Mouse (Mus musculus): ENCODE data around the gene Frem1.

Gene Frem1

DNA sequence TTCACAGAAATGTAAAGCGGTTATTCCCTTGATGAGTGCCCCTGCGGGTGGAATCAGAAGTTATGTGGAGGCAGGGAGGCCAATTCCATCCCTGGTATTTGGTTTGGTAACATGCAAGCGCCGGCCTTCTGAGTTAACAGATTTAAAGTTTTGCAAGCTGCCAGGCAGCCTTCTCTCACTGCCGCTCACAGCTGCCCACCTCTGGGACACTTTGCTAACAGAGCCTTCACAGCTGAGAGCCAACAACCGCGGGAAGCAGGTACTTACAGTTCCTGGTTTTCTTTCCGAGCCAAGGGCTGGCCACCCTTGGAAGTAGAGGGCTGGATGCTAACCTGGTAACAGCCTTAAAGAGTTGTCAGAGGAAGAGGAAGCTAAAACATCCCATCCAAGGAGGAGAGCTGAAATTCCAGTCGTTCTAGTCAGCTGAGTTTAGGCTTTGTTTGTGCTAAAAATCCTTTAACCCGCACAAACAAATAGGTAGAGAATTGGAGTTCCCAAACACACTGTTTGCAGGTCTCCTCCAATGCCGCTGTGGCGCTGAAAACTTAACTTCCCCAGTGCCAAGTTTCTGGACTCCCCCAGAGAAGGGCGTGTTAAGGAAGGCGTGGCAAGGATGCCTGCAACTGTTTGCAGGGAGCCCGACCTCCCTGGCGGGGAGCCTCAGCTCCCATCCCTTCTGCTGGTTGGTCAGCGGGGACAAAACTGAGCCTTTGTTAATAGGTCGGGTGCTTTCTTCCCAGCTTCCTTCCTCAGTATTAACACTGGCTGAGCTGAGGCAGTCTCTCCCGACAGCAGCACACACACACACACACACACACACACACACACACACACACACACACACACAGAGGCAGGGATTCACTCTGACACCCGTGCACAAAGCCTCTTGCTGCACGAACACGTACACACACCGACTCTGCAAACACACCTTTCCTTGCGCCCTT is at the start of gene Frem1:
Gene Frem1, minus strand, starts transcription at position 706 of the 944 bp plus-strand sequence.
- DNase-seq (ENCODE audit: low spot score) = no peak

DNA sequence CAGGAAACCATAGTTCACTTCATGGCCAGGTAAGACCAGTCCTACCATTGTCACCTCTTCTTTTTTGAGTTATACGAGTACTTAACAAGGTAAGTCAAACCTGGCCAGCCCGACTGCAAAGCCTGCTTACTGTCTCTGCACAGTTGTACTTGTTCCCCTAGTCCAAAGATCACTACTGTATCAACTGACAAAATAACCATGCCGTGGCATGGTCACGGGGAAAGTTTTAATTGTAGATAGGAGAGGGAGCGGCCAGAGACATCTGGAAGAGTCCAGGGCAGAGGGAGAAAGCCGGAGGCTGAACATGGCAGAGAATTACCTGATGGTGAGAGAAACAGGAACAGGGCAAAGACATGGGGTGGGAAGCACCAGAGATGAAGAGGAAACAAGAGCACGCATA is 46.9 kb upstream of the Frem1 start:
- DNase-seq (ENCODE audit: low spot score) = no peak

GRCm38 (mm10) chr4:83093941-83094340 is 41.8 kb upstream of the Frem1 start:
- DNase-seq (ENCODE audit: low spot score) = no peak

- DNase-seq (ENCODE audit: low spot score) = no peak
These were observed 38.7 kb upstream of the Frem1 start for GRCm38 (mm10) chr4:83090691-83091448.

GRCm38 (mm10) chr4:83080364-83081174 is 28.4 kb upstream of the Frem1 start:
- DNase-seq (ENCODE audit: low spot score) = no peak

- DNase-seq (ENCODE audit: low spot score) = no peak
These were observed 12.1 kb upstream of the Frem1 start for GRCm38 (mm10) chr4:83064191-83064590.

GRCm38 (mm10) chr4:83061564-83061963 is 9.4 kb upstream of the Frem1 start:
- no peak for DNase-seq (ENCODE audit: low spot score)

GRCm38 (mm10) chr4:83058617-83059016 is 6.5 kb upstream of the Frem1 start:
- no peak for DNase-seq (ENCODE audit: low spot score)

- no peak for DNase-seq (ENCODE audit: low spot score)
These were observed 6.0 kb upstream of the Frem1 start for GRCm38 (mm10) chr4:83058182-83058581.

DNA sequence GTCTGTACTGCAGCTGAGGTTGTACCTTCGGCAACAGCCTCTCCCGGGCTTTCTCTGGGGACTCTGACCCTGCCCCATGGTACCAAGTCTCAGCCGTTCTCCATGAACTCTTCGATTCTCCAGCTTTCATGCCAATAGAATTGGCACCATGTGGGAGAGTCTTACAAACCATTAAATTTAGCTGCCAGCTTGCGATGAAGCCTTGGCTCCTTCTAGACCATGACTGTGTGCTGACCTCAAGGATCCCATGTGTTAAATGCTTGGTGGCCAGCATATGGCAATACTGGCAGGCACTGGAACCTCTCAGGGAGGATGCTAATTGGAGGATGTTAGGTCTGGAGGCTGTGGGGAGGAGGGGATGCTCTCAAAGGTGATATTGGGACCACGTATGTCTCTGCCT is 4.4 kb upstream of the Frem1 start:
- no peak for DNase-seq (ENCODE audit: low spot score)

DNA sequence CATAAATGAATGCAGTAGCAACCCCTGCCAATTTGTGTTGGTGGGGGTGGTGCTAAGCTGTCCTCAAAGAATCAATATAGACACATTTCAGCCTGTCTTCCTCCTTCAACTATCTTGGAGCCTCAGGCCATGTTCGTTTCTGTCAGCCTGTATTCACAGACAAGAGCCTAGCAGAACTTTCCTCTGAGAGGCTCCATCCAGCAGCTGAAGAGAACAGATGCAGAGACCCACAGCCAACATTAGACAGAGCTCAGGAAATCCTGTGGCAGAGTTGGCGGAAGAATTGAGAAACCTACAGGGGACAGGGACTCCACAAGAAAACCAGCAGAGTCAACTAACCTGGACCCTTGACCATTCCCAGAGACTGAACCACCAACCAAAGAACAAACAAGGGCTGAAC is 3.3 kb upstream of the Frem1 start:
- no peak for DNase-seq (ENCODE audit: low spot score)

DNA sequence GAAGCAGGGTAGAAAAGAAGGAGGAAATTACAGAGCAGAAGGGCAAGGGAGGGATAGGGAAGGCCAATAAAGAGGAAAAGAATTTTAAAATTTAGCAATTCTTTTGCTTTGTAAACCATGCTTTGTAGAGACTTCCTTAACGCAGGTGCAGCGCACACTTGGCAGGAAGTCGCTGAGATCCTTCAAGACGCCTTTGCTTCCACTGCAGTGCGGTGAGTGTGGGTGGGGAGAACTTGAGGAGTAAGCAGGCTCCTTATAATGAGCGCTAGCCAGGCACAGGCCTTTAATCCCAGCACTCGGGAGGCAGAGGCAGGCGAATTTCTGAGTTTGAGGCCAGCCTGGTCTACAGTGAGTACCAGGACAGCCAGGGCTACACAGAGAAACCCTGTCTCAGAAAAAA is 1.1 kb upstream of the Frem1 start:
- DNase-seq (ENCODE audit: low spot score) = no peak

DNA sequence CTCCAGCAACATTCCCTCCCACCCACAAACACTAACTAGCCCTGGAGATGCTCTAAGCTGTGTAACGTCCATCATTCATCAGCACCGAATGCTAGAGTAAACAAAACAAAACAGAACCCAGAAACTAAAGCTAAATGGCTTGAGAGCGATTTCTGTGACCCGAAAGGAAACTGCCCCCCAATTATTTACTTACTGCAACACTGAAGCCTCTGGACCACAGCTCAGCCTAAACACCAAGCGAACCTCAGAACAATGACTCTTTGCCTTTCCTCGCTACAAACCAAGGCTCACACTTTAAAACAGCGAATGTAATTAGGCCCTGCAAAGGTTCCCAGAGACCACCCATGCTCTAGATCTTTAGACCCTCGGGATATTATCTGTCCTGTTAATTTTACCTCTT is 963 bp downstream of the Frem1 start:
- no peak for DNase-seq (ENCODE audit: low spot score)

- DNase-seq (ENCODE audit: low spot score) = no peak
These were observed 1.9 kb downstream of the Frem1 start for GRCm38 (mm10) chr4:83050151-83050796.

- no peak for DNase-seq (ENCODE audit: low spot score)
These were observed 2.9 kb downstream of the Frem1 start for GRCm38 (mm10) chr4:83049288-83049687.

GRCm38 (mm10) chr4:83048561-83048960 is 3.6 kb downstream of the Frem1 start:
- DNase-seq (ENCODE audit: low spot score) = no peak

DNA sequence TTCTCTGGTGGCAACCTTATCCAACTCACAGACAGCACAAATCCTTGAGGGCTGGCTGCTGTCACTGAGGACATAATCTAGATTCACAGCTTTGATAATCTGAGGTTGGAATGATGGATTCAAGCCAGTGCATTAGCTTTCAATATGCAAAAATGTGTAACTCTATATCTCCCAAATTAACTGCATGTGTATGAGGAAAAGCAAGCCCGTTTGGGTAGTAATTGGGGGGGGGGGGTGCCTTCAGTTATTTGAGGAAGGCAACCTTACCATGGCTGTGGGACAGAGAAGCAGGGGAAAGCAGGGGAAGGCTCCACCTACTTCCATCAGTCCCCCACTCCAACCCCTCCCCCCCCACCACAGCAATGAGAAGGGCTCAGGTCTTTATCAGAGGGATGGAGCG is 5.3 kb downstream of the Frem1 start:
- no peak for DNase-seq (ENCODE audit: low spot score)

DNA sequence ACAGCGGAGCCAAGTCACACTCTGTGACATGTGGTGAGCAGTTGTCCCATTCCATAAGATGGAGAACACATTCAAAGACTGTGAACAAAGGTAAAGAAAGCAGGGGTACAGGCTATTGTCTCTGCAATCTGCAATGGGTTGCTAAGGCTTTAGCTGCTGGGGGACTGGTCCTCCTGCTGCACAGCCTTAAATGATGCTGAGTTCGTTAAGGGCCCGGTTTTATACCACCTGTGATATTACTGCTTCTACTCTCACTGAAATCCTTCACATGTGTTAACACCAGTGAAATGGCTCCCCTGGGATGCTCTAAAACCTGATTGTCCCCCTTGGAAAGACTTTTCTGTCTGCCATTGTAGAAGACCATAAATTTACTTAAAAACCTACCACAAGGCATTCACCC is 6.1 kb downstream of the Frem1 start:
- DNase-seq (ENCODE audit: low spot score) = no peak

GRCm38 (mm10) chr4:83045266-83045665 is 6.9 kb downstream of the Frem1 start:
- no peak for DNase-seq (ENCODE audit: low spot score)

DNA sequence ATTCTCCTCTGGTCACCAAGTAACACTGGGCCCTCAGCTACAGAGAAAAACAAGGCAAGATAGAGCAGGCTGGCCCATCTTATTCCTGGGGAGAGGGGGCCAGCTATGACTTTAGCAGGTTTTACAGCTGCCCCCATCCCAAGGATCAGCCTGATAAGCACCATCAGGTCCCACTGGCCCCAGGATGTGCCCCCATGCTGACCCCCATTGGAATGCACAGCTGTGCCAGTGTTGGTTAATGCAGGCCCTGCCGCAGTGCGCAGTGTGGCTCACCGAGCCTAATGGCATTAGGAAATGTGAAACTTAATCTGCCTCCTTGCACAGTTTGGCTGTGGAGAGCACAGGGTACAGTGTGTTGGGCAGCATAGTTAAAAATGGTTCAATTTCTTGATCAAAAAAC is 11.4 kb downstream of the Frem1 start:
- DNase-seq (ENCODE audit: low spot score) = no peak

GRCm38 (mm10) chr4:83032780-83033179 is 19.4 kb downstream of the Frem1 start:
- DNase-seq (ENCODE audit: low spot score) = no peak

DNA sequence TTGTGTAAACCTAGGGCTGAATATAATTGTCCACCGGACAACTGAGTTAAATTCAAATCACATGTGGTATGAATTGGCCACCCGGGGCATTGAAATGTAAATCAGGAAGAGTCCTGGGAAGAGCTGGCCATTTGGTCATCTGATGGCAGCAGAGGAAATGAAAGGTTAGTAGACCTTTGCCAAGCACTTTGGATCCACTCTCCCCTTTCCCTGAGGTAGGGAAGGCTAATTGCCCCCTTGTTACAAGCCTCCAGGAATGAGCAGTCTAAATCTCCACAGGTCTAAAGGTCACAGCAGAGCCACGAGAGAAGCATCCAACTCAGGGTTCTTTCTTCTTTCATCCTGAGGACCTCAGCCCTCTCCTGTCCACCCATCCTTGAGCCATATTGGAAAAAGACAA is 20.5 kb downstream of the Frem1 start:
- DNase-seq (ENCODE audit: low spot score) = no peak
